Mouse (Mus musculus): ENCODE data around the gene Phf1.

Phf1 gene

DNA sequence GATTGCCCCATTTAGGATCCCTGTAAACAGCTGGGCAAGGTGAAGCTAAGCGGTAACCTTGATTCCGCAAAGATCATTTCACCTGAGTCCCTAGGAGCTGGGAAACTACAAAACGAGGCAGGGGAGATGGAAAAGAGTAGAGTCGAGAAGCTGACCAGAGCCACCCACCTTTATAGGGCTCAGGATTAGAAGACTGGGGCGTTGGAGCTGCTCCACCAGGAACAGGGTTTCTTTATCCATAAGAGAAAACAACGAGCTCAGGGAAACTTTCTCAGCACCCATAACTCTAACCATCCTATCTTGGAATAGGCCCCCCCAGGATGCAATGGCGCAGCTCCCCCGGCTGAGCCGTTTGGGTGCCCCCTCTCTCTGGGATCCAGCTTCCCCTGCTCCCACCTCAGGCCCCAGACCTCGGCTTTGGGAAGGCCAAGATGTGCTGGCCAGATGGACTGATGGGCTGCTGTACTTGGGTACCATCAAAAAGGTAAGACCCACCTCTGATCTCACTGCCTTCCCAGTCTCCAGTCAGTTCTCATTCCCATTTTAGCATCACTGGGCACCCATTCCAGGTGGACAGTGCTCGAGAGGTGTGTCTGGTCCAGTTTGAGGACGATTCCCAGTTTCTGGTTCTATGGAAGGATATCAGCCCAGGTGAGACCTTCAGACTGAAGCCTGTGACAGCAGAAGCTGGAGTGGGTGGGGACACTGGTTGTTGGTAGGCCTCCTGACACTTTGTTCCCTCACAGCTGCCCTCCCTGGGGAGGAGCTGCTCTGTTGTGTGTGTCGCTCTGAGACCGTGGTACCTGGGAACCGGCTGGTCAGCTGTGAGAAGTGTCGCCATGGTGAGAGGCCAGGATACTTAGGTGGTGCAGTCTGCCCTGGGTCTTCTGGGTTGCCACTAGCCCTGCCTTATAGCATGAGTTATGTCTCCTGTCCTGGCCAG lies 1.3 kb downstream of the Phf1 start:
- DNase-seq (ENCODE audit: low spot score in 2 of 2): no peak

DNA sequence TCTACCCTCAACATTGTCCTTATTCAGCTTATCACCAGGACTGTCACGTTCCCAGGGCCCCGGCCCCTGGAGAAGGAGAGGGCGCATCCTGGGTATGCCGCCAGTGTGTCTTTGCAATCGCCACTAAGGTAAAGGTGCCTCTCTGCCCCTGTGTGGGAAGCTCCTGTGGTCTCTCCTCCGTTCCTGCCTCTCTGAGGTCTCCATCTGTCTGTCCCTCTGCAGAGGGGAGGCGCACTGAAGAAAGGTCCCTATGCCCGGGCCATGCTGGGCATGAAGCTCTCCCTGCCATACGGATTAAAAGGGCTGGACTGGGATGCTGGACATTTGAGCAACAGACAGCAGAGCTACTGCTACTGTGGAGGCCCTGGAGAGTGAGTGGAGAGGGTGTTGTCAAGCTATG lies 2.2 kb downstream of the Phf1 start:
- DNase-seq (ENCODE audit: low spot score in 2 of 2): peak in 1 of 2 experiments; percentile 32

DNA sequence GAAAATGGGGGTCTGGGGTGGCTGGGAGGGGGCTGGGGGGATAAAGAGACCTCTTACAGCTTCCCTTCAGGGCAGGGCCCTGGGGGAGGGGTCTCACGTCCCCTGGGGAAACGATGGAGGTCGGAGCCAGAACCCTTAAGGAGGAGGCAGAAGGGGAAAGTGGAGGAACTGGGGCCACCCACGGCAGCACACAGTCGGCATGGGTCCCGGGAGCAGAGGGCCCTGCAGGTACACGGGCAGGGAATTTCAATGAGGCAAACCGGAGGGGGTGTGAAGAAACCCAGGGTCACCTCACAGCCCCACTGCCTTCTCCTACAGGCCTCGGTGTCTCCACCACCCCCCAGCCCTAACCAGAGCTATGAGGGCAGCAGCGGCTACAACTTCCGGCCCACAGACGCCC lies 3.6 kb downstream of the Phf1 start:
- peak; percentile 25 to 35 for DNase-seq (ENCODE audit: low spot score in 2 of 2)

DNA sequence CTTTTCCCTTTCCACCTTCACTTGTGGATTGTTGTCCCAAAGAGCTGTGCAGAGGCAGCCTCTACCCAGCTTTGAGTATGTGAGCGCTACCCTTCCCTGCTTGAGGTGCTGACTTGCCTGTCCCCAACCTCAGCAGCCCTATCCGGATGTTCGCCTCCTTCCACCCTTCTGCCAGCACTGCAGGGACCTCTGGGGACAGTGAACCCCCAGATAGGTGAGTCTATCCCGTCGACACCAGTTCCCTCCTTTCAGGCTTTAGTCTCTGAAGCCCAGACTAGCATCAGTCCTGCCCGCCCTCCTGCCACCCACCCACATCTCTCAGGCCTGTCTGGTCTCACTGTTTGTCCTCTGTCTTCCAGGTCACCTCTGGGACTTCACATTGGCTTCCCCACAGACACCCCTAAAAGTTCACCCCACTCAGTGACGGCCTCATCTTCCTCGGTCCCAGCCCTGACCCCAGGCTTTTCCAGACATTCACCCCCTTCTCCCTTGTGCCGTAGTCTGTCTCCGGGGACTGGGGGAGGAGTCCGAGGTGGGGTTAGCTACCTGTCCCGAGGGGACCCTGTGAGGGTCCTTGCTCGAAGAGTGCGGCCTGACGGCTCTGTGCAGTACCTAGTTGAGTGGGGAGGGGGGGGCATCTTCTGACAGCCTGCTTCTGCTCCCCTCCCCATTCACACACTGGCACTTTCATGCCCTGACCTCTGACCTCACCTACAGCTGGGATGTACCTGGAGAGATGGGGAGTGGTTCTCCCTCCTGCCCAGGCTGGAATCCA lies 4.3 kb downstream of the Phf1 start:
- DNase-seq (ENCODE audit: low spot score in 2 of 2): peak; percentile 27 to 44

GRCm38 (mm10) chr17:26937883-26938695 lies 5.2 kb downstream of the Phf1 start:
- DNase-seq (ENCODE audit: low spot score in 2 of 2): peak; percentile 28 to 36

DNA sequence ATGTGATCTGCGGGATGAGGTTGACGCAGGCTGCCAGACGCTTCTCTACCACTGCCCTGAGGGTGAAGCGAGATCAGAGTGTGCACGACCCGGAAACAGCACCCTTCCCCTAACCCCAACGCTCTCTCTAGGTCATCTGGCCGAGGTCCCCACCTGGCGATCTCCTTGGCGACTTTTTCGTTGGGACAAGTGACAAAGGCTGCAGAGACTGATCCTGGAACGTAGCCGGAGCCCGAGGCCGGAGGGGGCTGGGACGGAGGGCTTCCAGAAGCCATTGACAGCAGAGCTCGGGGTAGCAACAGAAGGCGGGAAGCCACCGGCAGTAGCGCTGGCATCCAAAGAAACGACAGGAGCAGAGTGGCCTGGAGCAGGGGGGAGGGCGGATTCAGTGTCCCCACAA lies 5.9 kb downstream of the Phf1 start:
- peak; percentile 49 to 69 for DNase-seq (ENCODE audit: low spot score in 2 of 2)

GRCm38 (mm10) chr17:26939178-26939972 lies 6.5 kb downstream of the Phf1 start, which contains the start of gene Cuta:
Gene Cuta, minus strand, starts transcription at chr17:26939569.
- peak; percentile 100 for DNase-seq (ENCODE audit: low spot score in 2 of 2)

- DNase-seq (ENCODE audit: low spot score in 2 of 2): peak in 1 of 2 experiments; percentile 28
Measured at GRCm38 (mm10) chr17:26939973-26940300, 7.1 kb downstream of the Phf1 start.

GRCm38 (mm10) chr17:26941031-26941789 lies 8.4 kb downstream of the Phf1 start, which contains the start of gene Syngap1:
Gene Syngap1, plus strand, starts transcription at chr17:26941253.
- DNase-seq (ENCODE audit: low spot score in 2 of 2): peak; percentile 83 to 86

- DNase-seq (ENCODE audit: low spot score in 2 of 2): peak in 1 of 2 experiments; percentile 39
Measured at GRCm38 (mm10) chr17:26941841-26942570, 9.2 kb downstream of the Phf1 start.

DNA sequence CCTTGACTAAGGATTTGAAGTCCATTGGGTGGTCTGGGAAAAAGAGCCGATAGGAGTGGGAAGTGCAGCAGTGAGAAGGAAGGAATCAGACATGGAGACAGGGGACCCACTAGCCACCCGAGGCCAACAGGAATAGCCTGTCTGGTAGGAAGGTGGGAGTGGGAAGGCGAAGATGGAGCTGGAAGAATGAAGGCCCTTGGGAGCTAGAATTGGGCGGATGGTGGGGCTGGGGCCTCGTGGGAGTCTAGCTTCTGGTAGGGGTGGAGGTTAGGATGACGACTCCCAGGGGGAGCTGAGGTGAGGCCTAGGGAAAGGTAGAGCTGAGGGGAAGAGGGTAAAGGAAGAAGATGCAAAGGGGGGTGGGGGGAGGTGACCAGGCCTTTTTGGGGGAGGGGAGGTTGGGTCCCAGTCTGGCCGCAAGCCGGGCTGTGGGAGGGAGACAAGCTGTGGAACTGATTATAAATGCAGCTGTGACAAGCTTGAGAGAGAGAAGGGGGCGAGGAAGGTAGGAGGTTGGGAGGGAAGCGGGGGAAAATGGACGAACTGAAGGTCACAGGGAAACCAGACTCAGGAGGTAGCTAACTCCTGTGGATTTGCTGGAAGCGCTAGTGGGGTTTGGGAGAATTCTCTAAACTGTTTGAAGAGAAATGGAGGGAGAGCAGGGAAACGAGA lies 13.1 kb downstream of the Phf1 start:
- peak; percentile 59 to 68 for DNase-seq (ENCODE audit: low spot score in 2 of 2)

- DNase-seq (ENCODE audit: low spot score in 2 of 2): peak; percentile 84 to 85
Measured at GRCm38 (mm10) chr17:26946567-26946966, 13.7 kb downstream of the Phf1 start.

DNA sequence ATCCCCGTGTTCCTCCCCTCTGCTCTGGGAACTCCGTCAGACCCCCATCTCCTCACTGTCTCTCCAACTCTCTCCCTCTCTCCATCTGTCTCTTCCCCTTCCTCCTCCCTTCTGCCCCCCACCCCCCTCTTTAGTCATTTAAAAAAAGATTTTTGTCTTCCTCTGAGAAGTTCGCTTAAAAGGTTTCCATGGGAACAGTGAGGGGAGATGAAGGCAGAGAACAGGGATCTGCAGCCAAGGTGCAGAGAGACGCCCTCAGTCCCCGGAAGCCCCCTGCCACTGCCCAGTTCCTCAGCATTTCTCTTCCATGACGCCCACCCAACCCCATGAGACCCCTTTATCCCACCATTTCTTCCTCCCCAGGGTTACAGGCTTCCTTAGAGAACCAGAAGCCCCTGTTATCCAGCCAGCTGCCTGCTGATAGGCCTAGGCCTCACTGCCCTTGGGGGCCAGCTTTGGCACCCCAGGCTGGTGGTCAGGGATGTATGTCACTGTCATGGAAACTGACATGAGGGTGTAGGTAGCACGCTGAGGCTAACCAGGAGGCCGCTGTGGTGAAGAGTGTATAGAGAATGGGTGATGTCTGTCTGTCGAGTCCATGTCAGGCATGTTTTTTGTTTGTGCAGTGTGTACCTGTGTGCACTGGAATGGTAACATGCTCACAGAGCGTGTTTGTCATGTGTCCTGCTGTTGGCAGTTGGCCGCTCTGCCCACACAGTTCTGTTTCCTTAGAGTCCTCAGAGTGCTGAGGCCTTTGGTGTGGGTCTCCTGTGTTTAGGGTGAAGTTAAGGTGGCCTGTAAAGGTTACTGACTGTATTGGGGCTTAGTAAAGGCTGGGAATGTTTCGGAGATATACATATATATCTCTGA lies 14.6 kb downstream of the Phf1 start:
- DNase-seq (ENCODE audit: low spot score in 2 of 2): peak; percentile 52 to 73

DNA sequence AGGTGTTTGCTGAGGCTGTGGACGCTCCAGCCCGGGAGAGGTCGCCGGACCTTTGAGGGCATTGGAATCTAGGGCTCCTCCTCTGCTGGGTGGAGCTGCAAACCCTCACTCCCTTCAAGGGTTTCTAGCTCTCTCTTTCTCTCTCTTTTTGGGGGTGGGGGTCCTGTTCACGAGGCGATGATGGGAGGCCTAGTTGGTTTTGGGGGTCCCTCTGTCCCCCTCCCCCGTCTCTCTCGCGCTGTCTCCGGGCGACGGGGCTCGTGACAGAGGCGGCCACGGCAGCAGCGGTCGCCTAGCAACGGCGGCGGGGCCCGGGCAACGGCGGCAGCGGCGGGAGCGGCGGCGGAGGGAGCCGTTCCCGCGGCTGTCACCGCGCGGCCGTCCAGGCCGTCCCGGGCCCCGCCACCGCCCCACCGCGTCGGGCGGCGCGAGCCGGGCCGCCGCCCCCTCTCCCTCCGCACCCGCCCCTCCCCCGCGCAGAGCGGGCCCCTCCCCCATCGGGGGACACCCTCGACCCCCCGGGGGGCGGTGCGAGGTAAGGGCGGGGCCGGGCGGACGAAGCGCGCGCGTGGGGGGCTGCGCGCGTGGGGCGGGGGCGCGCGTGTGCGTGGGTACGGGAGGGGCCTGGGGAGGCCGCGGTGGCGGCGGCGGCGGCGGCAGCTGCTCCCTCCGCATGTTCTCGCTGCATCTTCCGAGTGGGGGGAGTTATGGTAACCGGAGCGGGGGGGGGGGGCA lies 15.6 kb downstream of the Phf1 start:
- DNase-seq (ENCODE audit: low spot score in 2 of 2): peak; percentile 81 to 85

DNA sequence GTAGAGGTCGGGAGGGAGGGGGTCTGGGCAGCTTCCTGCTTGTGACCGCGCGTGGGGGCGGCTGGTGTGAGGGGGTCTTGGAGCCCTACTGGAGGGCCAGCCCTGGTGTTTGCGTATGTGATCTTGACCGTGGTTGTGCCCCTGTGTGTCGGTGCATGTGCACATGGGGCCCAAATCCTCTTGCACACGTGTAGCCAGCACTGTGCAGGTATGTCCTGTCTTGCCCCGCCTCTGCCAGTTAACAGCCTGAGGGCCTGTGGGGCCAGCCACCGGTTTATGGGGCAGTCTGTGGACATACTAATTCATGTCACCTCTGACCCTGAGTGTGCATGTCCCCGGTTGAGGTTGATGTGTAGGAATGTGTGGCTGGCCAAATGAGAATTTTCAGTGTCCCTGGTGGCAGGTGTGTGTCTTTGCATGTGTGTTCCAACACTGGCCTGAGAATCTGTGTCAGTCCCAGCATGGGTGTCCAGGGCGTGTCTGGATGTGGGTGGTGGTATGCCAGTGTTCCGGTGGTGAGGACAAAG lies 16.3 kb downstream of the Phf1 start:
- peak; percentile 52 to 73 for DNase-seq (ENCODE audit: low spot score in 2 of 2)

- peak; percentile 61 to 78 for DNase-seq (ENCODE audit: low spot score in 2 of 2)
Measured at GRCm38 (mm10) chr17:26949866-26950265, 17.0 kb downstream of the Phf1 start.

All from right cerebral cortex, postnatal 10 days (tissue).